Mouse (Mus musculus) G1E (cell line): ENCODE data around the gene Nxpe3.

ENCODE experiments used
- CTCF ChIP-seq: IDR thresholded peaks from 2 replicates; pipeline ENCODE4 v1.5.1; 2012; ENCODE audit warnings: low read depth, low read length, inconsistent platforms, mixed read lengths
- GATA1 ChIP-seq: IDR thresholded peaks from 2 replicates; pipeline ENCODE4 v1.6.1; 2012; ENCODE audit warnings: borderline replicate concordance, low read length, inconsistent platforms, mixed read lengths
- TAL1 ChIP-seq: conservative IDR thresholded peaks from 2 replicates; pipeline ENCODE4 v1.6.1; 2012; ENCODE audit warnings: low read depth, low read length, inconsistent platforms, mixed read lengths

- no peak for TF ChIP-seq CTCF
- no peak for TF ChIP-seq TAL1
- no peak for TF ChIP-seq GATA1
Measured at GRCm38 (mm10) chr16:55861104-55861503, 34.0 kb downstream of the Nxpe3 start.
